Mouse (Mus musculus): ENCODE results near the gene Lhfp. TPM values are rescaled to one million over a fixed set of nuclear protein-coding genes. Genes with fewer than 3 reads are reported as not detected.

Gene Lhfp
- polyA plus RNA-seq (2015; fragmentation: Nextera tagmentation; extraction: Ambion mirVana) = 4.8 and 5.5 TPM in 2 replicates

DNA sequence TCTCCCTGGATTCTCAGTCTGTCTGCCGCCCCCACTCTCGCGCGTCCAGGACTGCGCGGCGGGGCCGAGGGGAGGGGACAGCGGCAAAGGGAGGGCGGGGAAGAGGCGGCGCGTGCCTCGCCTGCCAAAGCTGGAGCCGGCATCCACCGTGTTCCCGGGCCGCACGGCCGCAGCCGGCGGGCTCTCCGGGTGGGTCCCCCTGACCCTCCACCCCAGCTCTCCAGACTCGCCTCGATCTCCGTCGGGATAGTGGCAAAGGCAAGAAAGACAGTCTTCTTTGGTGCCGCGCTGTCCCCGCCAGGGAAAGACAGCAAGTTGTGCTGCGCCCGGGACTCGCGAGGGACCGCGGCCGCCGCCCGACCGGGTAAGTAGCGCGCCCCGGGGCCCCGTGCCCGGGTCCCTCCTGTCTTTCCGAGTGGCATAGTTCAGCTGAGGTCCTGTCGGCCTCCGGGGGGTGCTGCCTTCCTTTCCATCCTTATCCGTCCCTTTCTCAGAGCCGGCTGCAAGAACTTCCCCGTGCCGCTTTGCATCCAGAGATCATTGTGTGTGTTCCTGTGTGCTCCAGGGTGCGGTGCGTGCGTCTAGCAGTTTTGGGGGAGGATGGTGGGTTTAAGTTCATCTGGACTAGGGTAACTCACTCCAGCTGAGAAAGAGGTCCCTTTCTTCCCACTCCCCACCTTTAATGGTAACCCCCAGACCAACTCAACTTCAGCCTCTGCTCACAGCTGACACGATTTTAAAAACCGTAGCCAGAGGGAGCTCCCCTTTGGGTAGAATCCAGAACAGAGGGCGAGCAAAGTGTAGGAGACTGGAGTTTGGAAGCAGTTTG lies at the start of gene Lhfp:
TSS of gene Lhfp (plus strand) at position 118 of the 829 bp plus-strand sequence.
- WGBS (ENCODE audit: insufficient replicate concordance) = under 1% methylated on average over 54 of the region's 58 CpGs

DNA sequence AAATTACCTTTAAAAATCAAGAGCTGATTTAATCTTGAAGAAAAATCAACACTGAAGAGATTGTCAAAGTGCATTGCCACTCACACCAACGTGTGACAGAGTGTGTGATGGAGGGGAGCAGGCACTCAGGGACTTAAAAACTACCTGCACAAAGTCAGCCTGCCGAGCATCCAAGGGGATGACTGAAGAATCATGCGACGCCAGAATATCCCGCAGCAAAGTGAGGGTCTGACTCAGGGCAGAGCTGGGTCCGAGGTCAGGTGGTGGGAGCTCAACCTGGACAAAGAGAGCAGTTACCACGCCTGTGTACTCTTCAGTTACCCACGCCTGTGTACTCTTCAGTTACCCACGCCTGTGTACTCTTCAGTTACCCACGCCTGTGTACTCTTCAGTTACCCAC lies 48.0 kb upstream of the Lhfp start:
- no peak overlapping the region for H3K4me3 ChIP-seq (ENCODE audit: low read depth, low read length)
- peaks cover 6% of the 10 kb centered on the region for H3K36me3 ChIP-seq (ENCODE audit: control insufficient read depth, insufficient read depth)
- no peaks in the 10 kb centered on the region for H3K9me3 ChIP-seq (replicated peaks; ENCODE audit: control insufficient read depth, low read length)
- no peaks in the 10 kb centered on the region for H3K27me3 ChIP-seq (ENCODE audit: control insufficient read depth, insufficient read depth, low read depth, low read length)
- 66% methylated on average over 9 of the region's 10 CpGs for WGBS (ENCODE audit: insufficient replicate concordance)
- H3K4me2 ChIP-seq (ENCODE audit: low read depth, low read length) = no peak overlapping the region
- H3K27ac ChIP-seq (ENCODE audit: low read length) = no peak overlapping the region
- ATAC-seq (ENCODE audit: low read depth) = no peak
- H3K4me1 ChIP-seq (ENCODE audit: control insufficient read depth, low read depth, low read length) = no peaks in the 10 kb centered on the region
- H3K9ac ChIP-seq (ENCODE audit: low read depth, low read length) = no peak overlapping the region

More for the DNA sequence above, at the start of gene Lhfp:
- Histone ChIP-seq H3K27ac (ENCODE audit: low read length) (no peak within 1 kb of the TSS), H3K4me2 (ENCODE audit: low read depth, low read length) (peak within 1 kb of the TSS; percentile 66), H3K36me3 (ENCODE audit: control insufficient read depth, insufficient read depth) (no peaks in the 10 kb centered on the region), H3K27me3 (ENCODE audit: control insufficient read depth, insufficient read depth, low read depth, low read length) (peaks cover 41% of the 10 kb centered on the region), H3K4me3 (ENCODE audit: low read depth, low read length) (peak within 1 kb of the TSS; percentile 57), H3K9me3 (replicated peaks; ENCODE audit: control insufficient read depth, low read length) (no peaks in the 10 kb centered on the region), H3K9ac (ENCODE audit: low read depth, low read length) (peak within 1 kb of the TSS; percentile 39), H3K4me1 (ENCODE audit: control insufficient read depth, low read depth, low read length) (no peaks in the 10 kb centered on the region)
- 0 out of 2 replicates have a peak, but pooled peaks have one; percentile 41 for ATAC-seq (ENCODE audit: low read depth)

DNA sequence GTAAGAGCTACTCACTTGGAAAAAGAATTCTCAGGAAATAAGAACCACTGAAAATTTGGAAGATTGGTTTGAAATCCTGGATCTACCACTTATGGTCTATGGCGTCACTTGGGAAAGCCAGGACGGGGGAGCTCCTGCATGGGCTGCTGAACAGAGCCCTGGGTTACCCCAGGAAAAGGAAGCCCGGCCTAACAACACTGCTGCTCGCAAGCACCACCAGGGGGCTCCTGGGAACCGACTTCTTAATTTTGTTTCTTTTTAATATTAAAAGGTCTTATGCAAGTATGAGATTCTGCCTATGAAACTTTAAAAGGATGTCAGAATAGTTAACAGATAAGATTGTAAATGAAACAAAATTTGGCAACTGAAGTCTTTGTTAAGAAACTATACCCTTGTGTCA lies 46.7 kb upstream of the Lhfp start:
- Histone ChIP-seq H3K27me3 (ENCODE audit: control insufficient read depth, insufficient read depth, low read depth, low read length) (no peaks in the 10 kb centered on the region), H3K27ac (ENCODE audit: low read length) (no peak overlapping the region), H3K9ac (ENCODE audit: low read depth, low read length) (no peak overlapping the region), H3K9me3 (replicated peaks; ENCODE audit: control insufficient read depth, low read length) (no peaks in the 10 kb centered on the region), H3K4me2 (ENCODE audit: low read depth, low read length) (no peak overlapping the region), H3K36me3 (ENCODE audit: control insufficient read depth, insufficient read depth) (peaks cover 3% of the 10 kb centered on the region), H3K4me1 (ENCODE audit: control insufficient read depth, low read depth, low read length) (no peaks in the 10 kb centered on the region), H3K4me3 (ENCODE audit: low read depth, low read length) (no peak overlapping the region)
- ATAC-seq (ENCODE audit: low read depth) = no peak
- 69% methylated on average over 5 of the region's 5 CpGs for WGBS (ENCODE audit: insufficient replicate concordance)

DNA sequence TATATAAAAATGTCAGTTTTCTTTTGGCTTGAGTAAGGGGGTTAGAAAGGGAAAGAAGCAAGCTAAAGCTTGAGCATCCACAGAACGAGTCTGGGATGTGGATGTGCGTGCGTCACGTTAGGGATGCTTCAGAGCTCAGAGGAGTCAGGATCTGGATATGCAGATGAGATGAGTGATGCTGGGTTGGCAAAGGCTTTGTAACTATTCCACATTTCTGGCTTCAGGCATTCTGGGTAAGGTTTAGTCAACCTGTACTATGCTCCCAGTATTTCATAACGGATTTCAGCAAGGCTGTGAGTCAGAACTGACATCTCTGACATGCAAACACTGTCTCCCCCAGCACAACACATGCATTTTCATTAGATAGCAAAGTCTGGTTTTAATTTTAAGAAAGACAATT lies 44.7 kb upstream of the Lhfp start:
- Histone ChIP-seq H3K27me3 (ENCODE audit: control insufficient read depth, insufficient read depth, low read depth, low read length) (no peaks in the 10 kb centered on the region), H3K36me3 (ENCODE audit: control insufficient read depth, insufficient read depth) (peaks cover 3% of the 10 kb centered on the region), H3K4me2 (ENCODE audit: low read depth, low read length) (no peak overlapping the region), H3K27ac (ENCODE audit: low read length) (no peak overlapping the region), H3K4me1 (ENCODE audit: control insufficient read depth, low read depth, low read length) (no peaks in the 10 kb centered on the region), H3K9me3 (replicated peaks; ENCODE audit: control insufficient read depth, low read length) (no peaks in the 10 kb centered on the region), H3K9ac (ENCODE audit: low read depth, low read length) (no peak overlapping the region), H3K4me3 (ENCODE audit: low read depth, low read length) (no peak overlapping the region)
- no peak for ATAC-seq (ENCODE audit: low read depth)
- WGBS (ENCODE audit: insufficient replicate concordance) = 78% methylated on average over 5 of the region's 5 CpGs

DNA sequence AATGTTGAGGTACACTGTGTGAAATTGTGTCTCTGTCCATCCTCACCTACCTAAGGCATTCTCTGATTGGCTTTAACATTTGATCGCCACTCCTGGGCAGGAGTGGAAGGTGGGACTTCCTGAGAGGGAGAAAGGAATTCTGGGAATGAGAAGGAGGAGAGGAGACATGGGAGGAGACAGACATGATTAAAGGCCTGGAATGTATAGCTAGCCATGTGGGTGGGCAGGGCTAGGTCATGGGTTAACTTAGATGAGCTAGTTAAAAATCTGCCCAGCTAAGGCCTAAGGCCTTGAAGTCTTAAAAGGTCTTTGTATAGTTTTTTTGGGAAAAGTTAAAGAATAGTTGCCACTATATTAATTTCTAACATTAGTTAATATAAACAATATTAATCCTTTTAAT lies 43.9 kb upstream of the Lhfp start:
- ATAC-seq (ENCODE audit: low read depth) = no peak

GRCm38 (mm10) chr3:52999016-52999744 lies 42.1 kb upstream of the Lhfp start:
- Histone ChIP-seq H3K4me1 (ENCODE audit: control insufficient read depth, low read depth, low read length) (no peaks in the 10 kb centered on the region), H3K27me3 (ENCODE audit: control insufficient read depth, insufficient read depth, low read depth, low read length) (no peaks in the 10 kb centered on the region), H3K9ac (ENCODE audit: low read depth, low read length) (no peak overlapping the region), H3K4me3 (ENCODE audit: low read depth, low read length) (no peak overlapping the region), H3K4me2 (ENCODE audit: low read depth, low read length) (no peak overlapping the region), H3K36me3 (ENCODE audit: control insufficient read depth, insufficient read depth) (peaks cover 7% of the 10 kb centered on the region), H3K27ac (ENCODE audit: low read length) (no peak overlapping the region), H3K9me3 (replicated peaks; ENCODE audit: control insufficient read depth, low read length) (no peaks in the 10 kb centered on the region)
- whole genome bisulfite sequencing (ENCODE audit: insufficient replicate concordance) = 66% methylated on average over 15 of the region's 15 CpGs
- ATAC-seq (ENCODE audit: low read depth) = no peak

More for the DNA sequence above, 43.9 kb upstream of the Lhfp start:
- H3K4me3 ChIP-seq (ENCODE audit: low read depth, low read length) = no peak overlapping the region
- H3K9ac ChIP-seq (ENCODE audit: low read depth, low read length) = no peak overlapping the region
- WGBS (ENCODE audit: insufficient replicate concordance) = 69% methylated on average over 1 of the region's 1 CpGs
- peaks cover 7% of the 10 kb centered on the region for H3K36me3 ChIP-seq (ENCODE audit: control insufficient read depth, insufficient read depth)
- H3K4me2 ChIP-seq (ENCODE audit: low read depth, low read length) = no peak overlapping the region
- no peak overlapping the region for H3K27ac ChIP-seq (ENCODE audit: low read length)
- no peaks in the 10 kb centered on the region for H3K27me3 ChIP-seq (ENCODE audit: control insufficient read depth, insufficient read depth, low read depth, low read length)
- no peaks in the 10 kb centered on the region for H3K4me1 ChIP-seq (ENCODE audit: control insufficient read depth, low read depth, low read length)
- no peaks in the 10 kb centered on the region for H3K9me3 ChIP-seq (replicated peaks; ENCODE audit: control insufficient read depth, low read length)

- Histone ChIP-seq H3K9me3 (replicated peaks; ENCODE audit: control insufficient read depth, low read length) (no peaks in the 10 kb centered on the region), H3K36me3 (ENCODE audit: control insufficient read depth, insufficient read depth) (peaks cover 7% of the 10 kb centered on the region), H3K27ac (ENCODE audit: low read length) (no peak overlapping the region), H3K4me1 (ENCODE audit: control insufficient read depth, low read depth, low read length) (no peaks in the 10 kb centered on the region), H3K27me3 (ENCODE audit: control insufficient read depth, insufficient read depth, low read depth, low read length) (no peaks in the 10 kb centered on the region), H3K4me3 (ENCODE audit: low read depth, low read length) (no peak overlapping the region), H3K9ac (ENCODE audit: low read depth, low read length) (no peak overlapping the region), H3K4me2 (ENCODE audit: low read depth, low read length) (no peak overlapping the region)
- ATAC-seq (ENCODE audit: low read depth) = no peak
- 77% methylated on average over 3 of the region's 3 CpGs for WGBS (ENCODE audit: insufficient replicate concordance)
Measured at GRCm38 (mm10) chr3:52999996-53000395, 41.3 kb upstream of the Lhfp start.

- no peaks in the 10 kb centered on the region for H3K27me3 ChIP-seq (ENCODE audit: control insufficient read depth, insufficient read depth, low read depth, low read length)
- H3K4me1 ChIP-seq (ENCODE audit: control insufficient read depth, low read depth, low read length) = no peaks in the 10 kb centered on the region
- no peak for ATAC-seq (ENCODE audit: low read depth)
- WGBS (ENCODE audit: insufficient replicate concordance) = 64% methylated on average over 6 of the region's 6 CpGs
- peaks cover 7% of the 10 kb centered on the region; the same call in 1 of the 2 replicates for H3K36me3 ChIP-seq (ENCODE audit: control insufficient read depth, insufficient read depth)
- H3K27ac ChIP-seq (ENCODE audit: low read length) = no peak overlapping the region
- H3K9me3 ChIP-seq (replicated peaks; ENCODE audit: control insufficient read depth, low read length) = no peaks in the 10 kb centered on the region
- H3K4me2 ChIP-seq (ENCODE audit: low read depth, low read length) = no peak overlapping the region
- H3K9ac ChIP-seq (ENCODE audit: low read depth, low read length) = no peak overlapping the region
- no peak overlapping the region for H3K4me3 ChIP-seq (ENCODE audit: low read depth, low read length)
Measured at GRCm38 (mm10) chr3:53002076-53002475, 39.3 kb upstream of the Lhfp start.
